Mouse (Mus musculus): ENCODE results near the gene Nudt7.

Nudt7 gene

DNA sequence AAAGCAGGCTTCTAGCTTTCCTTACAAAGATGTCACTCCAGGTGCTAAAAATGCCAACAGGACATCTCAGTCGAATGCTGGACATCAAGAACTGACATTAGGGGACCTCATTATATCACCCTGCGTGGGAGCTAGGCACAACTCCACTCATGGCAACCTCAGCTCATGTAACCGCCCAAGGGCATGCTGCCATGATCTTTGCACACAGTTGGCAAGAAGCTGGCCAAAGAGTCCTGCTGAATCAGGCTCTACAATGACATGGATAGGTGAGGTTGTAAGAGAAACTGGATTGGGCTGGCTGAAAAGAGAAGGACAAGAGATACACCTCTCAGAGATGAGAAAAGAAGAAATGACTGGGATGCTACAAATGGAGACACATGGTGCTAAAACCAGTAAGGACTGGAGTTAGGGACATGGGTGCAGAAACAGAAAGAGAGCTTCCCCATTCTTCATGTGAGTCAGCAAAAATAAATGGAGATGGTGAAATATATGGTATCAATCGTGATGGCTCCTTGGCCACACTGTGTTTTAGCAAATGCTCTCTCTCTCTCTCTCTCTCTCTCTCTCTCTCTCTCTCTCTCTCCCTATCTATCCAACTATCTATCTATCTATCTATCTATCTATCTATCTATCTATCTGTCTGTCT lies 10.4 kb downstream of the Nudt7 start:
- DNase-seq (ENCODE audit: low spot score in 2 of 2), result no peak

- no peak for DNase-seq (ENCODE audit: low spot score in 2 of 2)
Observed at GRCm38 (mm10) chr8:114153311-114154045, 20.1 kb downstream of the Nudt7 start.

DNA sequence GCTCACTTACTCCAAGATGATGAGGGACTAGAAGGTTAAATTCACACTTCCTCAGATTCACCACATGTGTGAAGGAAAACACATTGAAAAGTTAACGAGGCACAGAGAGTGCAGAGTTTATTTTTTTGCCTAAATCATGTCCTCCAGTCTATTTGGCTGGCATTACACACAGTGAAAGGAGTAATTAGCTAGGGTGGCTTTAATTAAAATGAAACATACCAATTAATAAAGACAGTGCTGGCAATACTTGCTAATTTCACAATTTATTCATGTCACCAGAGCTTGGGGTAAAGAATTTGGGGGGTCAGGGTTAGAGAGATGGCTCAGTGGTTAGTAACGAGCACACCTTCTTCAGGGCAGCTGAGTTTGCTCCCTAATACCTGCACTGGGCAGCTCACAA lies 25.2 kb downstream of the Nudt7 start:
- DNase-seq (ENCODE audit: low spot score in 2 of 2), result no peak

DNA sequence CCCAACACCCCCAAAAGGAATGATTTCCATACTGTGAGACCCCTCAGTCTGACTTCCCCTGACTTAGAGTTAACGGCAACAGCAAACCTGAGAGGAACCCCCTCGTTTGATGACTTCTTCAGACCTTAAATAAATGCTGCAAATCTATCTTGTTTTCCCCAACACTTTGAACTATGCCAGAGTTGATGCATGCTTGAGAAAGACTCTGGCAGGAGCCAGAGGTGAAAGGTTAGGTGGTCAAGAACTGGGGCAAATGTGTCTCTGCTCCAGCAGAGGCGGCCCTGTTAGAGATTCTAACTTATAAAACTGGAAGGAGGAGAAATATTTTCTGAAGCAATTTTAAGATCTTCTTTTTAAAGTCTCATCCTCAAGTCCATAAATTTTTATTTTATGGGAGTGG lies 26.3 kb downstream of the Nudt7 start:
- no peak for DNase-seq (ENCODE audit: low spot score in 2 of 2)

- no peak for DNase-seq (ENCODE audit: low spot score in 2 of 2)
Observed at GRCm38 (mm10) chr8:114163871-114164270, 30.5 kb downstream of the Nudt7 start.

GRCm38 (mm10) chr8:114164444-114165096 lies 31.2 kb downstream of the Nudt7 start:
- DNase-seq (ENCODE audit: low spot score in 2 of 2), result no peak

GRCm38 (mm10) chr8:114165741-114166140 lies 32.4 kb downstream of the Nudt7 start:
- DNase-seq (ENCODE audit: low spot score in 2 of 2), result no peak

DNA sequence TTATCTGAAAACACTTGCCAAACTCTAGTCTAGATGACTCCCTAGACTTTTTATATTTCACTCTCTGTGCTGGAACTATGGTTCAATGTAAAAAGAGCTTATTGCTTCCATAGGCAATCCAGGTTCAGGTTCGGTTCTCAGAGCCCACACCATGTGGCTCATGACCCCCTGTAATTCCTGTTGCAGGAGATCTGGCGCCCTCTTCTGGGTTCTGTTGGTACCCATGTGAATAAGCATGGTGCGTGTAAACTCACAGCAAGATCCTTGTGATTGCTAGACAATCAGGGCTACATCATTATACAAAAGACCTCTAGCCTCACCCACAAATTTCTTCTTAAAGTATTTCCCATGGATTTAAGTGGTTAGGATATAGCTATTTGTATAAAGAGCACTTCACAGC lies 43.4 kb downstream of the Nudt7 start:
- DNase-seq (ENCODE audit: low spot score in 2 of 2), result no peak

DNA sequence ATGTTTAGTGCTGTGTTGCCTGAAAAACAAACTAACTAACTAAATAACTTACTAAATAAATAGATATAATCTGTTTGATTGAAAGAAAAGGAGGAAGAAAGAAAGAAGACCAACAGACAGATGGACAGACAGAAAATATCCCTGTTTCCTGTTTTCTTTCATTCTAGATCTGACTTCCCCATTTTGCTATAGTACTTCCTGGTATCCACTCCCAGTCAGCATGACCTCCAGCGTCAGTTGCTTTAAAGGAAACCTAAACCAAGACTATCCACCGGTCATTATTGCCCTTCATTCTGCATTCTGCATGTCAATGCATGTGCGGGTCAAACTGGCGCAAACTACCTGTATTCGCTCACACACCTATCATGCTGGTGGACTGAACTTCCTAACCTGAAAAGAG lies 60.0 kb downstream of the Nudt7 start:
- no peak for DNase-seq (ENCODE audit: low spot score in 2 of 2)

DNA sequence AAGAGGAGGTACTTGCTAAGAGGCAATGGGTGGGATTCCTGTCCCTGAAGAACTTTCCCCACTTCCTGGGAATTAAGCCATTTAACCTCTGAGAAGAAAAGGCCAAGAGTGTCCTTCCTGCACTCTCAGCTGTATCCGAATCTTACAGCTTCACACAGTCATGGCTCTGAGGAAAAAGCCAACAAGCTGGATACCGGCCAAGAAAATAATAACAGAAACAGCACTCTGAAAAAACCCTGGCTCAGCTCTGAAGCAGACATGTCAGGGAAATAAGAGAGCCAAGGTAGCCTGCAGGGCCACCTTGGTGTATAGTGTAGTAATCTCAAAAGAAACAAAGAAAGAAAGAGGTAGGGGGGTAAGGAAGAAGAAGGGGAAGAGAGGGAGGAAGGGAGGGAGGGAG lies 65.6 kb downstream of the Nudt7 start:
- DNase-seq (ENCODE audit: low spot score in 2 of 2), result no peak

Data from frontal cortex, postnatal 10 days (tissue).